Mouse (Mus musculus): ENCODE data around the gene Susd1.

Susd1 gene

DNA sequence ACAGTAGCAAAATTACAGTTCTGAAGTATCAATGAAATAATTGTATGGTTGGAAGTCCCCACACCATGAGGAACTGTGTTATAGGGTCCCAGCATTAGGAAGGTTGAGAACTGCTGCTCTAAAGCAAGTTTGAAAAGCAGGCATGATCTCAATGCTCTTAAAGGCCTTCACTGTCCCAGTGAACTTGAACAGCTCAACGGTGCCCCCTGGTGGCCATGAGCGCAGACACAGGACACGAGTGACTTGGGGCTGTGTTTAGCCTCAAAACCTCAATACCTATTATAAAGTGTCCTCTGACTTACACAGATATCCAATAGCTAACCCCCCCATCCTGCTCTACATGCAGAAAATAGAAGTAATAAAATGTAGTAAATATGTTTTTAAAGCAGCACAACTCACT lies 97.7 kb downstream of the Susd1 start:
- peak; percentile 80 to 90 for DNase-seq (ENCODE audit: low spot score in 2 of 2)

DNA sequence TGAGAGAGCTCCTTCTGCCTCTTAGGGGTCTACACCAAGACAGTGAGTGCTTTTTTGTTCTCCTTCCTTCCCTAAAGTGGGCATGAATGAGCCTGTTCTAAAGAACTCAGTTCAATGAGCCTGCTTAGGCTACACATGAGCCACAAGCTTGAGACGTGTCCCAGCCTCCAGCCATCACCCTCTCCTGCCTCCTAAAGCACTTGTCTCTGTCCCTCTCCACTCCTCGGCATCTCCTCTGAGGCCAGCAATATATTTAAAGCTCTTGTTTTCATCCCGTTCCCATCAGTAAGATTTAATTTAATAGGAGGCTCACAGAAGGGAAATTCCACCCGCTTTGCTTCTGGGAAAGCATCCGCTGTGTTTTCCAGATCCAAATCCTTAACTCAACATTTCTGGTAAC lies 98.4 kb downstream of the Susd1 start:
- no peak for DNase-seq (ENCODE audit: low spot score in 2 of 2)

DNA sequence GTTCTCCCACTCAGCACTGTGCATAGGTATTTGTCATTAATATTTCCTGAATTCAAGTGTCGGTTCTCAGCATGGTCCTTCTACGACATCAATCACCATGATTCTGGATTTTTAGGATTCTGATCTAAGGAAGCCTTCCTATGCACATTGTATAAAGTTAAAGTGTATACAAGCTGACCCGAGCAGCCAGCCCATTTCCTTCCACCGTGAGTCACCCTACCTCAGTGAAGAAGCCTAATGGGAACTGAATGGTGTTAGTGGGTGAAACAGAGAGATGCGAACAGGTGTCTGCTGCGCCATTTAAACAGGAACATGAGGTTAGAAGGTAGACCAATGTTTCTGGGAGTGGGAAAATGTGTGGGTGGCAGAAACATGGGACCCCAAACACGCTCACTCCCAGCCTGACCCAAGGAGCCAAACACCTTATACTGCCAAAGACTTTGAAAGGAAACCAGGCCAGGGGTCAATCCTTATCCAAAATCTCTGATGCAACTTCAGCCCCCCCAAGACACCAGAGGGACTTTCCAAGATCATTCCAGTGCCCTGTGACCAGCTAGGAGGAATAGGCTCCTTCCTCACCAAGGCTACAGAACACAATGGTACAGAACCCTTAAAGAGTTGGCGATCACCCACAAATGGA lies 99.4 kb downstream of the Susd1 start:
- DNase-seq (ENCODE audit: low spot score in 2 of 2): no peak

DNA sequence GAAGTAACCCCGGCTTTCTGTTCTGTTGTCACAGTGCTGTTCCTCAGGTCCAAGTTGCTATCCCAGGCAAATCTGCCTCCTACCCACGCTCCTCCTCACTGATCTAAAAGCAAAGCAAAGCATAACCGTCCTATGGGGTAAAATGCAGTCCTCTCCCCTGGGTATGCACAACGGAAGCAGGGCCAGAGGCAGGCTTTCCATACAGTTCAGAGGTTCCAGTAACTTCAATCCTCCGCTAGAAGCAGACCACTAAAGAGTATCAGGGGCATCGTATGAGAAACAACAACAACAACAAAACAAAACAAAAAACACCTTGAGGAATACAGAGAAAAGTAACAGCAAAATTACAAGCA lies 100.9 kb downstream of the Susd1 start:
- no peak for DNase-seq (ENCODE audit: low spot score in 2 of 2)

DNA sequence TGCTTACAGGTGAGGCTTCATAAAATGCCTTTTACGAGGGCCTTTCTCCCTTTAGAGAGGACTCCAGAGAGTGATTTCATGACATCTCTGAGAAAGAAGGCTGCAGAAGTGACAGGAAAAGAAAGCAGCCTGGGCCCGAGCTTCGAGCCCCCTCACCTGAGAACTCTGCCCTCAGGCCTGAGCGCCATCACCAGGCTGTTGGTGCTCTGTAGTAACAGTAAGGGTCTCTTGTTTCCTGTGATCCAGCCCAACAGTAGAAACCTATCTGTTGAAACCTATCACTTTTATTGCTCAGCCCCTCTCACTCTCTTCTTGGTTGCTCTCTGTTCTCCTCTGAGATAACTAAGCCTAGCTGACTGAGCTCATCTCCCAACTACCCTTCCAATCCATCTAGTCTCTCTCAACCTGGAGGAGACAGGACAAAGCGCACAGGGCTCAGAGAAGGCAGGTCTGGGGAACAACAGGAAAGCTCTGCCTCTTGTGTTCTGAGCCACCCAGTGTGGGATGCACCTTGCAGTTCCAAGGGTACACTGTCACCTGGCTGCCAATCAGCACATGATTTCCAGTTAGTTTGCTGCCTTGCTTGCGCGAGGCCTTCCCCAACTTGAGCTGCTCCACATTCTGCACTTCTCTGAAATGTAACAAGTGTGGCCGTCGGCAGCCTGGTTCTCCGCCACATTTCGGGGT lies 101.4 kb downstream of the Susd1 start:
- no peak for DNase-seq (ENCODE audit: low spot score in 2 of 2)

DNA sequence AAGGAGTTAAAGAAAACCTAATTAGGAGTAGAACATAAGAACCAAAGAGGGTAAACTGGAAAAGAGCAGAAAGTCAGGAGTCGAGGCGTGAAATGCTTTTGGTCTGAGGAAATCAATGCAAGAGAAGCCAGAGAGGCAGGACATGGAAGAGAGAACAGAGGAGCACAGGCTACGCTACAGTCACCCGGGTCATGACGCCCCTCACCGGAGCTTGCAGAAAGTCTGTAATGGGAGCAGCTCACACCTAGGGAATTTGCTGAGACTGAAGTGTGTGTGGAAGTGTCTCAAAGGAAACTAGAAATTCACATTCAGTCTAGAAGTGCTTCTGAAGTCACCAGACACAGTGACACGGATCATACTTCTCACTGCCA lies 102.0 kb downstream of the Susd1 start:
- peak in 1 of 2 experiments; percentile 5 for DNase-seq (ENCODE audit: low spot score in 2 of 2)

DNA sequence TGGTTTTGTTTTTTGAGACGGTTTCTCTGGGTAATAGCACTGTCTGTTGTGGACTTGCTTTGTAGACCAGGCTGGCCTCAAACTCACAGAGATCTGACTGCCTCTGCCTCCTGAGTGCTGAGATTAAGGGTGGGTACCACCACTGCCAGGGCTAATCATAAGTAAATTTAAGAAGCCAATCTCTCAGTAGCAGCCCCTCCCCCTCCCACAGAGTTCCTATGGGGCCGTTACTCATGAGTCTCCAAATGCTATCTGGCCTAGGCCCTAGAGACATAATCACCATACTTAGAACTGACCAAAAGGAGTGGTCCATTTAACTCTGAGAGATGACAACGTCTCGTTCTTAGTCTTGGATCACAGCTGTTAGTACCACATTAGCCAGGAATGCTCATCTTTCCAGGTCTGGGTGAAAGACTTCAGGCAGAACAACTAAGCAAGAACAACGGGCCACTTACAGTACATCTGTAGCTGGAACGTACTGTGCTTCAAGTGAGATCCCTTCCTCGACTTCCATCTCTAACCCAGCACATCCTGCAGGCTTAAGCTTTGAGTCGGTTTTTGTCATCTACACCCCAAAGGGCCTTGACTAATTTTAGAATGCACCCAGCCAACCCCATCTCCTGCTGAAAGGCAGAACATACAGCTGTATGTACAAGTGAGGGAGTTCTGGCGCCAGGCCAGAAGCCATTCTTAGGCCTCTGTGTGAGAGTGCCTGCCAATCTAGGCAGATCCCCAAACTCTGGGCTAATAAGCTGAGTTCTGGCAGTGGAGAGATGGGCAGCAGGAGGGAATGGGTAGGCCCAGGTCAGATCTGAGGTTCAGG lies 102.6 kb downstream of the Susd1 start:
- DNase-seq (ENCODE audit: low spot score in 2 of 2): peak; percentile 72 to 74

DNA sequence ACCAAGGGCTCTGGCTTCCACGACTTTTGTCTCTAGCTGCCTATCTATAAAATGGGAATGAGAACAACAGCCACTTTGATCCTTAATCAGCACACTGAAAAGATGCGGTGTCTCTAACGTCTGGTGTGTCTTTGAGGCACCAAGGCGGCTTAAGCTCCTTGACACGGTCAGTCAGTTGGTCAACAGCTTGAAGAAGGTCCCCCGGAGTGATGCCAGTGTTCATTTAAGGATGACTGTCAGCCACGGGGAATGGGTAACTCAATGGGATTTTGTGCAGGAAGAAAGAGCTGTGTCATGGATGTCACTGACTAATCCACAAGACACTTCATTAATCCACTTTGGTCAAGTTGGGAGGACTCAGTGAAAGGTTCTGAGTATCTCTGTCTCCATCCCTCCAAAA lies 103.3 kb downstream of the Susd1 start:
- DNase-seq (ENCODE audit: low spot score in 2 of 2): peak in 1 of 2 experiments; percentile 13

DNA sequence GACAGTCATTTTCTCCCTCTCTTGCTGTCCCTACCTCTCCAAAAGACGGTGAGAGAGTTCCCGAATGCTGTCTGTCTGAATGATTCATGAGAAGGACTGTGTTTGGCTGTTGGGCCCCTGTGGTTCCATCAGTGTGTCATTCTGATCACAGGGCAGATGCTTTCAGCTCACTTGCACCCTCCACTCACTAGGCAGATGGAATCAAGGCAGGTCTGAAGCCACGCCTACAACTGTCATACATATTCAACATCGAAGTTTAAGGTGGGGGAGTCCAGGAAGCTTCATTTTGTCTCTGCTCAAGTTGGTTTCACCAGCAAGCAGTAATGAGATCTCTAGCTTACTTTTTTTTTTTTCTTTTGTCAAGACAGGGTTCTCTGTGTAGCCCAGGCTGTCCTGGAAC lies 104.2 kb downstream of the Susd1 start:
- no peak for DNase-seq (ENCODE audit: low spot score in 2 of 2)

DNA sequence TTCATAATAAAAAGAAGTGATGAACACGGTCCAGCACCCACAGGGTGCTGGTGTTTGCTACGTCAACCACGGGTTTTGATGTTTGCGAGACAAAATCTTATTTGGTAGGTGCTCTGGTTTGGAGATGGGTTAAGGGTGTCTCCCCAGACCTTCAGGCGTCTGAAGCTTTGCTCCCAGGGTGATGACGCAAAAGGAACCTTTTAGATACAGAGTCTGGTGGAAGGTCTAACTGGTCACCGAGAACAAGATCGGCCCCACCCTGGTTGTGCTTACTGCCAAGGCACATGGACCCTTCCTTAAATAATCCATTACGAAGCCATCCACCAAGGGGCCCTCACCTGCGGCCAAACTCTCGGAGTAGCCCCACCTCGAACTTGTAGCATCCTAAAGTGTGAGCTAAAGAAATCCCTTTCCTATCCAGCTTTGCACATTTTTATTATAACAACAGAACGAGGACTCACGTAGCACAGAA lies 105.0 kb downstream of the Susd1 start:
- no peak for DNase-seq (ENCODE audit: low spot score in 2 of 2)

DNA sequence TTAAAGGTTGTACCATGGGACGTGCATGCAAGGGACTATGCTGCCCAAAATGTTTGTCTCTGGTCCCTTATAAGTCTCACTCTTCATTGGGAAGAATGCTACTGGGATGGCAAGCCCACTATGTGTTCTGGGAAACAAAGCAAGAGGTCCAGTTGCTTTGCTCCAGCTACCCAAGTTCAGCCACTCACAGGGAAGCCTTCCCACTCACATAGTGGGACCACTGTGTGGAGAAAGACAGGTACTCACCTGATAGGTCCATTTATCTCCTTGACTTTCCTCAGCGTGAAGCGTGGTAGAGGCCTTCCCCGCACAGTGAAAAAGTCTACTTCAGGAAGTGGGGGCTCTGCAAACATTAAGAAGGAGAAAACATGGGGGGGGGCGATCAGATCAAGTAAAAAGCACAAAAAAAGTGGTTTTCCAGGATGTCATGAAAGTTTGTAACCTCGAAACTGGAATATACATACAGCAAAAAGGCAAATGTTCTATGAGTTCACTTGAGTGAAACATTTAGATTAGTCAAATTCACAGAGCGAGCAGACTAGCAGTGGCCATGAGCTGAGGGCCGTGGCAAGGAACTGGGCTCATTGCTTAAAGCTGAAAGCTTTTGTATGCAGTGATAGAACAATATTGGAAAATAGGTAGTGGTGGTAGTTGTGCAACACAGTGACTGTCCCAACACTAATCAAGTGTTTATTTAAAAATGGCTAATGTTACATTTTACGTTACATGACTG lies 105.6 kb downstream of the Susd1 start:
- DNase-seq (ENCODE audit: low spot score in 2 of 2): no peak

DNA sequence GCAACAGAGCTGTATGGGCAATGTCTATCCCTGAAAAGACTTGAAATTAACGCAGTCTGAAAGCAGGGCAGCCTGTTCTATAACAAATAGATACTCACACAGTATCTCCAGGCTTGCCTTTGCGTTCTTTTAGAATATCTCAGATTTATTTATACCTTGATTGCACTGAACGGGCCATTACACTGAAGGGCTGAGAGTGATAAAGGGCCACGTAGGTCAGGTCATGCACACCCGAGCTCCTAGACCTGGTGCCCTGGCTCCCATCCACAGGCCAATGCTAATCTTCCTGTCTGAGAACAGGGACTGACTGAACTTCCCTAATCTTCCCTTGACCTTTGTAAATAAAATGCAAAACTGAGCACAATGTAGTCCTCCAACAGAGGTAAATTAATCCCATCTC lies 106.3 kb downstream of the Susd1 start:
- DNase-seq (ENCODE audit: low spot score in 2 of 2): no peak

DNA sequence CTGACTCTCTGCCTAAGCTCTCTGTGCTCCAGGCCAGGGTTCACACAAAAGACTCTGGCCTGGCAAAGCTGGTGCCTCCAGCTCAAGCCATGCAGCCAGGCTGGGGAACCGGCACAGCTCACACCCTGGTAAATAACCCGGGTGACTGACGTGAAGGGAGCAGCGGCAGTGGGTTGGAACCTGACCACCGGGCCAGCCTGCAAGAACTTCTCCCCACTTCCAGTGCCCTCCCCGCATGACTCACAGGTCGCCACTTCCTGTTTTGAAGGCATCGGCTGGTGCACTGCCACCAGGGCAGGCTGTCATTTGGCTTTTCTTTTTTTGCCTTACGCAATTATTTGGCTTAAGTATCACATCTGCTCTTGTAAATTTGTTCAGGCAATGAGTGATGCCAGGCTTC lies 106.8 kb downstream of the Susd1 start:
- DNase-seq (ENCODE audit: low spot score in 2 of 2): peak; percentile 51 to 52

DNA sequence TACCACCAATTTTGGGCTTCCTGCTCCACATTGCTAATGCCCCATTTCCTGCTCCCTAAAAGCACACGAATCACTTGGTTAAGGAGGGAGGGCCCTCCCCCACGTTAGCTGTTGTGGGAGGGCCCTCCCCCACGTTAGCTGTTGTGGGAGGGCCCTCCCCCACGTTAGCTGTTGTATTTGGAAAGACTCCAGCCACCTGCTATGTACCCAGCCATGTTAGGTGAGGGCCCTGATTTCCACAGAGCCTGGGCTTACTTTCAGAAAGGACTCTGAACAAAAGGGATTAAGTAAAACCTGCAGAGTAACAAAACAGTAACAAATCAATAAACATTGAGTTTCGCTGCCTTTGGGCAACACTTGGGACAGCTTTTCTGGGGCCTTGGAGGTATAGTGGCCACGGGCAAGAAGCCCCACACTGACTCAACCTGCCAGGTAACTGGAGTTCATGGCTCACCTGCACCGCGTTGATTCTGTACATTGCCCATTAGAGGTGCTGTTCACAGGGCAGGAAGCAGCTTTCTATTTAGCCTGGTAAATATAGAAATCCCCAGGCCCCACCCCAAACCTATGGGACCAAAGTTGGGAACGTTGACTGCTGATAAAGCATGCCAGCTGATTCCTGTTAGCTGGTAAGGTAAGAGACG lies 107.3 kb downstream of the Susd1 start:
- DNase-seq (ENCODE audit: low spot score in 2 of 2): no peak

DNA sequence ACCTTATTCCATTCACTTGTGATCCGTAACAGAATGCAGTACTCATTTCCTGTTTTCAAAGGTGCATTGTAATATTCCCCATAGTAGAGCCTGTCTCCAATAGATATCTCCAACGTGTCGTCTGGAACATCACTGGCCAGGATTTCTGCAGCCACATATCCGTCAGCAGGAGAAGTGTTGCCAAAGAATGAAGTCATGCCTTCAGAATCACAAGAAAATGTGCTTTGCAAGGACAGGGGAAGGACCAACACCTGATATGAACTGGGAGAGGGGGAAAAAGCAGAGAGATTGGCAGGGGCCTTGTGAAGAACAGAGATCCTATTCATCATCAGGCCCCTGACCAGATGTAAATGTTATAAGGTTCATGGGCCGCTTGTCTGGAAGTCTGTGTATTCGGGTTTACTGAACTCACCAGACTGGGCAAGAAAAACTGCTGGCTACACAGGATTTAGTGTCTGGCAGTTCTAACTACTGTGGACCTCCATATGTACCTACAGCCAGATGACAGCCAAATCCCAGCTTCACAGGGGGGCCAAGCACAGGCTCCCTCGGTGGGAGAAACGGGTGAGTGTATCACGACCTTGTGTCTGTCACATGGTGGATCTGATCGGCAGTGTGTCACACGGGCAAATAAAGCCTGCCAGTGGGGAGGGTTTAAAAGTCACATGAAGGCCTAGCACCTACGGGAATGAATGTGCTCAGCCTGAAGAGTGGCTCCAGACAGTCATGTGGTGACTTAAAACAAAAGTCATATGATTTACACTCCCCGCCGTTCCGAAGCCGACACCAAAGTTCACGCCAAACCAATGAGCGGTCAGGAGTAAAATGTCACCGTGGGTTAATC lies 108.8 kb downstream of the Susd1 start:
- DNase-seq (ENCODE audit: low spot score in 2 of 2): peak in 1 of 2 experiments; percentile 15

DNA sequence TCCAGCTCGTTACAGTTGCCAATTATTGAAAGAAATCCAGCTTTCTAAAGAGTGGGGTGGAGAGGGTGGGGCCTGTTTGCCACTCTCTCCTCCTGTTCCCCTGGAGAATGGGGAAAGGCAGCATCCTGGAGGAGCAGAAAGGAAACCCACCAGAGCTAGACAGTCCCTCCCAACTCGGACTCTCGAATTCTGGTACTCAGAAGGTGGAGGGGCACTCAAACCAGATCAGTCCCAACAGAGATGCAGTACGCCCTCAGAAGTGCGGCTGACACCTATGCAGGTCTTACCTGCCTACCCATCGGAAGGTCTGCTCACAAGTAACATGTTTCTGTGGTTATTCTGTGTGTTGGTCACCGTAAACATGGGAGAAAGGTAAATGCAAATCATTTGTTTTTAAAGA lies 109.6 kb downstream of the Susd1 start:
- peak in 1 of 2 experiments; percentile 8 for DNase-seq (ENCODE audit: low spot score in 2 of 2)

DNA sequence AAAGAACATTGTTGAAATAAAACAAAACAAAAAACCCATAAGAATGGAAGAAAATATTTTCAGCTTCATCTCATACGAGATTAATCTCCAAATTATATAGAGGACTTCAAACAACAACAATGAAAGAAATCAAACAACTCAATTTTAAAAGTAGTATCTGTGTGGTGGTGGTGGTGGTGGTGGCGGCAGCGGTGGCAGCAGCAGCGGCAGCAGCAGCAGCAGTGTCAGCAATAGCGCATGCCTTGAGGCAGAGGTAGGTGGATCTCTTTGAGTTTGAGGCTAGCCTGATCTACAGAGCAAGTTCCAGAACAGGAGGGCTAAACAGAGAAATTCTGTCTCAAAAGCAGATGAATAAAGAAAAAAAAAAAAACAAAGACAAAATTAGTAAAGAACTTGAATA lies 110.4 kb downstream of the Susd1 start:
- peak in 1 of 2 experiments; percentile 3 for DNase-seq (ENCODE audit: low spot score in 2 of 2)

DNA sequence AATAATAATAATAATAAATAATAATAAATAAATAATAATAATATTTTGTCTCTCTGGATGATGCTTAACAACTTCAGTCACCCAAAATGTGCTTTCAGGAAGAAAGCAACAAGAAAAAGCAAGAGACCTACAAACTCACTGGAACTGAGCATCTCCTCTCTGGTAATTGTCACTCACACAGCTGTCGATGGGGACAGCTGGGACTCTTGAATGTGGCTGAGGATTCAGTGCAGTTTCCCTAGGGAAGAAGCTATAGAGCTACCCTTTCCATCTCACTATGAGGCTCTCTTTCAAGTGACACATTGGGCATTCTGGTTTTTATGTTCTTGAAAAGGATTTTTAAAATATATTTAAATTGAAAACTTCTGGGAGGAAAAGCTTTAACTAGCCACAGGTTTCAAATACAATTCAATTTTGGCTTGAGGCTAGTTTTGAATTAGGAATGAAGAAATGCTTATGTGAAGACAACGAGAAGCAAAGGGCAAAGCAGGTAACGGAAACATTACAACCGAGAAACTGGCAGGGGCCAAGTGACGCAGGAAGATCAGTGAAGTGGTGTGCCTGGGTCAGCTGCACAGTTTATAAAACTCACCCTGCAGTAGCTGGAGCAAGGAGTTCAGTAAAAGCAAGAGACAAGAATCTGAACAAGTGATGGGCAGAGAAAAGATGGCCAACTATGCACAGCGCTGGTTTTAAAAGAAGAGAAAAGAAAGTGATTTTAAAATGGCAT lies 112.2 kb downstream of the Susd1 start:
- peak in 1 of 2 experiments; percentile 10 for DNase-seq (ENCODE audit: low spot score in 2 of 2)

DNA sequence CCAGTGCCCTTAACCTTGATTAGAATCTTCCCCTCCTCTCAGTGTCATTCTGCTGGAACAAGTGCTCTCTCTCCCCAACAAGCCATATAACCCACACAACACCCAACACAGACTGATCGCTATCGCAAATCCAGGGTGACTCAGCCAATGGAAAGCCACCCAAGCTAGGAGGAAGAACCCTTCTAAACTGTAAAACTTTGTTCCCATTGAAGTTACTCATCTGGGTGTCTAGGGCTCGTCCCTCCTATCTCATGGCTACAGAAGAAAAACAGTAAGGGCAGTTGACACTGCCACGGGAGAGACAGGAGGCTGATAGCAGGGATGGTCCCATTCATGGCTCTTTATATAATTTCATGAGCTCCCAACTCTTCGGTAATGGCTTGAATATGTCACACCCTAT lies 114.1 kb downstream of the Susd1 start:
- peak in 1 of 2 experiments; percentile 4 for DNase-seq (ENCODE audit: low spot score in 2 of 2)

DNA sequence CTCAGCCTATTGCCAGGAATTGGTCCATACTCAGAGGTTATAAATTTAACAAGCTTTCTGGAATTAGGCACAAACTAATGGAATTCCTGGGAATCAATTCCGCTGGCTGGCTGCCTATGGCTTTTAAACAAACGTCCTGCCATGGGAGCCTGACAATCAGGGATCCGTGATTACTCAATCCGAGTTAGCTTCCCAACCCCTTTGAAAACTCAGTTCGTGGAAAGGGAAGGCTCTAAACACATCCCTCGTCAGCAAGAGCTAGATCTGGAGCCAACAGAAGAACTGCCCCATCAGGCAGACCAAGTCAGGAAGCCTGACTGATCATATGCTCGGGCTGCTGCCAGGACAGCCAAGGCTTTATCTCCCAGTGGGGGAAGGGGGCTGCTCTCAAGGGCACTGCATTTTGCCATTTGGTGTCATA lies 115.2 kb downstream of the Susd1 start:
- DNase-seq (ENCODE audit: low spot score in 2 of 2): no peak

Measured in right cerebral cortex, postnatal 10 days (tissue).